Mouse (Mus musculus) forebrain, embryonic 15.5 days (tissue): ENCODE measurements at regions not wholly inside any gene's neighbourhood (a gene's known extent, or its start where the extent isn't known, plus 50 kb on each side); places are given as distances from the start of the nearest gene placed in this dataset.

Experiments used
- ATAC-seq: fragments of 200-750 bp; cut with Nextera tagmentation; replicated peaks from 2 replicates; pipeline ENCODE4 v1.8.0; 2017; ENCODE audit warnings: mild to moderate bottlenecking, moderate TSS enrichment, moderate library complexity
- H3K27ac ChIP-seq: fragments of 300-500 bp; sonication (generic); replicated peaks from 2 replicates; pipeline ENCODE4 v1.5.1; 2015; ENCODE audit warnings: mild to moderate bottlenecking, inconsistent platforms
- H3K27me3 ChIP-seq: fragments of 300-500 bp; sonication (generic); 2 replicates; pipeline ENCODE4 v1.6.1; 2015; ENCODE audit warnings: inconsistent platforms
- H3K36me3 ChIP-seq: fragments of 300-500 bp; sonication (generic); 2 replicates; pipeline ENCODE4 v1.6.1; 2015; ENCODE audit warnings: mild to moderate bottlenecking, inconsistent platforms
- H3K4me1 ChIP-seq: fragments of 300-500 bp; sonication (generic); 2 replicates; pipeline ENCODE4 v1.6.1; 2015; ENCODE audit warnings: inconsistent platforms
- H3K4me2 ChIP-seq: fragments of 300-500 bp; sonication (generic); replicated peaks from 2 replicates; pipeline ENCODE4 v1.6.1; 2015; ENCODE audit warnings: mild to moderate bottlenecking, inconsistent platforms
- H3K4me3 ChIP-seq: fragments of 300-500 bp; sonication (generic); 2 replicates; pipeline ENCODE4 v1.5.1; 2015; ENCODE audit warnings: mild to moderate bottlenecking, inconsistent platforms
- H3K9ac ChIP-seq: fragments of 300-500 bp; sonication (generic); replicated peaks from 2 replicates; pipeline ENCODE4 v1.6.1; 2015; ENCODE audit warnings: mild to moderate bottlenecking, inconsistent platforms
- H3K9me3 ChIP-seq: fragments of 300-500 bp; sonication (generic); 2 replicates; pipeline ENCODE4 v1.6.1; 2016; ENCODE audit warnings: inconsistent platforms
- WGBS: fragments of 180-500 bp; shearing (Covaris S2); methylation state at CpG from one replicate; pipeline ENCODE4 v1.1.7; 2015; ENCODE audit warnings: mixed read lengths; 5-methylcytosine and 5-hydroxymethylcytosine counted together

- H3K27me3 ChIP-seq, result 0 out of 2 replicates have a peak, but pooled peaks cover 7% of the 10 kb centered on the region
- H3K9me3 ChIP-seq, result no peaks in the 10 kb centered on the region
- H3K4me3 ChIP-seq, result no peak overlapping the region
- no peaks in the 10 kb centered on the region for H3K36me3 ChIP-seq
- ATAC-seq, result no peak
- no peak overlapping the region for H3K9ac ChIP-seq
- peaks cover 8% of the 10 kb centered on the region; the same call in 1 of the 2 replicates for H3K4me1 ChIP-seq
- no peak overlapping the region for H3K4me2 ChIP-seq
- no peak overlapping the region for H3K27ac ChIP-seq
- 79% methylated on average over 11 of the region's 11 CpGs for WGBS
Measured at GRCm38 (mm10) chr11:84627685-84628084, 102.3 kb upstream of the Lhx1 start.

- no peaks in the 10 kb centered on the region for H3K9me3 ChIP-seq
- 53% methylated on average over 2 of the region's 2 CpGs for WGBS
- no peak overlapping the region for H3K4me2 ChIP-seq
- no peak overlapping the region for H3K9ac ChIP-seq
- H3K27me3 ChIP-seq, result 0 out of 2 replicates have a peak, but pooled peaks cover 6% of the 10 kb centered on the region
- no peak overlapping the region for H3K4me3 ChIP-seq
- no peaks in the 10 kb centered on the region for H3K36me3 ChIP-seq
- peaks cover 8% of the 10 kb centered on the region; the same call in 1 of the 2 replicates for H3K4me1 ChIP-seq
- no peak for ATAC-seq
- no peak overlapping the region for H3K27ac ChIP-seq
Measured at GRCm38 (mm10) chr11:84627259-84627658, 101.9 kb upstream of the Lhx1 start.

- H3K36me3 ChIP-seq, result no peaks in the 10 kb centered on the region
- H3K9me3 ChIP-seq, result no peaks in the 10 kb centered on the region
- H3K4me3 ChIP-seq, result no peak overlapping the region
- no peak overlapping the region for H3K27ac ChIP-seq
- H3K4me2 ChIP-seq, result no peak overlapping the region
- H3K9ac ChIP-seq, result no peak overlapping the region
- no peaks in the 10 kb centered on the region for H3K27me3 ChIP-seq
- no peak for ATAC-seq
- peaks cover 8% of the 10 kb centered on the region; the same call in 1 of the 2 replicates for H3K4me1 ChIP-seq
- WGBS, result 33% methylated on average over 5 of the region's 5 CpGs
Measured at GRCm38 (mm10) chr11:84624100-84624499, 98.8 kb upstream of the Lhx1 start.

DNA sequence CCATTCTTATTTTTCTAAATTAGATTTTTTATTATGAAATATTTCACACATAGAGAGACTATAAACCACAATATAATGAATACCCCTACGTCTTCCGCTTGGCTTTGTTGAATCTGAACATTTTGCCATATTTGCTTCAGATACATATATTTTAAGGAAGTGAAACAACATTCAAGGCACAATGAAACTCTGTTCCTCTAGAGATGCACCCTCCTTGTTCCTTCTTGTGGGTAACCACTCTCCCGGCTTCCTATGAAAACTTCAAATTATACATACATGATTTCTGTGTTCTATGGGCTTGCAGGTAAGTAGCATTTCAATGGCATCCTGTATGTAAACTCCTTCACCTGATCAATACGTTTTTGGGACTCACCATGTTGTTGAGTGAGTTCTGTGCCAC, 94.4 kb upstream of the Lhx1 start:
- WGBS, result 88% methylated on average over 4 of the region's 4 CpGs
- Histone ChIP-seq H3K4me1 (no peaks in the 10 kb centered on the region), H3K9me3 (no peaks in the 10 kb centered on the region), H3K4me3 (no peak overlapping the region), H3K4me2 (no peak overlapping the region), H3K9ac (no peak overlapping the region), H3K36me3 (no peaks in the 10 kb centered on the region), H3K27me3 (no peaks in the 10 kb centered on the region), H3K27ac (no peak overlapping the region)
- ATAC-seq, result no peak

DNA sequence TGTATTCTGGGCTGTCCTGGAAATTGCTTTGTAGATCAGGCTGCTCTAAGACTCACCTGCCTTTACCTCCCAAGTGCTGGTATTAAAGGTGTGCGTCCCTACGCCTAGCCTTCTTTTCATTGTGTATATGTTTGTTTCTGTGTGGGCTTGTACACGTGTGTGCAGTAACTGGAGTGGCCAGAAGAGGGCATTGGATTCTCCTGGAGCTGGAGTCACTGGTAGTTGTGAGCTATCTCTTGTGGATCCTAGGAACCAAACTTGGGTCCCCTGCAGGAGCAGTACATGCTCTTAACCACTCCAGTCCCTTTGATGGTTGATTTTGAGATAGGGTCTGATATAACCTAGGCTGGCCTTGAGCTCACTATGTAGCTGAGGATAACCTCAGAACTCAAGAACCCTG, 93.2 kb upstream of the Lhx1 start:
- Histone ChIP-seq H3K4me2 (no peak overlapping the region), H3K9ac (no peak overlapping the region), H3K4me3 (no peak overlapping the region), H3K4me1 (no peaks in the 10 kb centered on the region), H3K9me3 (no peaks in the 10 kb centered on the region), H3K36me3 (no peaks in the 10 kb centered on the region), H3K27me3 (no peaks in the 10 kb centered on the region), H3K27ac (no peak overlapping the region)
- no peak for ATAC-seq
- WGBS, result 88% methylated on average over 3 of the region's 3 CpGs

DNA sequence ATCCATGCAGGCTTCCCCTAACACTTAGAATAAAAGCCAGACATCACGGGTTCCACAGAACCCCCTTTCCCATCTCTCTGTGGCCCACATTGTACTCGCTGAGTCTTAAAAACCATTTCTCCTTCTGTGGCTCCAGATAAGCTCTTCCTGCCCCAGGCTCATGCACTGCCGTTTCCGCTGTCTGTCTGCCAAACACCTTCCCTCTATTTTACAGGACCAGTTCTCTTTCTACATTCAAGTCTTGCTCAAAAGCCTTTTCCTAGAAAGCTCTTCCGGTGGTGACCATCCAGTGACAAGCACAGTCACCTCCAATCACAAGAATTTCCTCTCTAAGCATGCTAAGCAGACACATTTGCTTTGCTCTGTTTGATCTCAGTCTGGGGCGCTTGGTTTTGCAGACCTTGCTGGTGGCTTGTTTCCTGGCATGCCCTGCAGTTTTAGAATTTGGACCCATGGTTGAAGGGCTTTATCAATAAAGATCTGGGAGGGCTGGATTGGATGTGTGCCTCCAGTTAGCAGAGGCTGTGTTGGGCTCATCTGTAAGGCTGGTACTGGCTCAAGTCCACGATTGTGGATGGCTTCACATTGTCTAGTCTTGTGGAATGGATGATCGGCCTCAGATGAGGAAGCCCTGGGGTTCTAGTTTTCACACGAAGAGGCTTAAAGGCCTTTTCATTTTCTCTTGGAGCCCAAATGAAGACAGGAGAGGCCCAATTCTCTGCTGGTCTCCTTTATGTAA, 87.8 kb upstream of the Lhx1 start:
- Histone ChIP-seq H3K4me1 (peaks cover 4% of the 10 kb centered on the region), H3K9ac (no peak overlapping the region), H3K27ac (no peak overlapping the region), H3K36me3 (no peaks in the 10 kb centered on the region), H3K4me2 (no peak overlapping the region), H3K4me3 (no peak overlapping the region), H3K9me3 (no peaks in the 10 kb centered on the region), H3K27me3 (peaks cover 7% of the 10 kb centered on the region; the same call in 1 of the 2 replicates)
- no peak for ATAC-seq
- 83% methylated on average over 9 of the region's 9 CpGs for WGBS

DNA sequence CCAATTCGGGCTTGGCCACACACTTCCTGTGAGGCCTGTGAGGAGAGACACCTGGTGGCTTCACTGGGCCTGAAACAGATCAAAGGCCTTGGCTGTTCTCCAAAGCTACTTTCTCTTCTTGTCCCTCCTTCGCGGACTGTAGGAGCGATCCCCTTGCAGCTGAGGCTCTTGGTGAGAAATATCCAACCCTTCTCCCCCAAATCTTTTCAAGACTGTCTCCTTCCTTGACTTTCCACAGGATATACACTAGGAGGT, 86.2 kb upstream of the Lhx1 start:
- H3K27ac ChIP-seq, result no peak overlapping the region
- WGBS, result 70% methylated on average over 4 of the region's 4 CpGs
- H3K4me1 ChIP-seq, result peaks cover 4% of the 10 kb centered on the region
- H3K4me2 ChIP-seq, result no peak overlapping the region
- ATAC-seq, result no peak
- H3K9ac ChIP-seq, result no peak overlapping the region
- H3K4me3 ChIP-seq, result no peak overlapping the region
- H3K9me3 ChIP-seq, result no peaks in the 10 kb centered on the region
- H3K36me3 ChIP-seq, result no peaks in the 10 kb centered on the region
- H3K27me3 ChIP-seq, result peaks cover 16% of the 10 kb centered on the region; the same call in 1 of the 2 replicates

DNA sequence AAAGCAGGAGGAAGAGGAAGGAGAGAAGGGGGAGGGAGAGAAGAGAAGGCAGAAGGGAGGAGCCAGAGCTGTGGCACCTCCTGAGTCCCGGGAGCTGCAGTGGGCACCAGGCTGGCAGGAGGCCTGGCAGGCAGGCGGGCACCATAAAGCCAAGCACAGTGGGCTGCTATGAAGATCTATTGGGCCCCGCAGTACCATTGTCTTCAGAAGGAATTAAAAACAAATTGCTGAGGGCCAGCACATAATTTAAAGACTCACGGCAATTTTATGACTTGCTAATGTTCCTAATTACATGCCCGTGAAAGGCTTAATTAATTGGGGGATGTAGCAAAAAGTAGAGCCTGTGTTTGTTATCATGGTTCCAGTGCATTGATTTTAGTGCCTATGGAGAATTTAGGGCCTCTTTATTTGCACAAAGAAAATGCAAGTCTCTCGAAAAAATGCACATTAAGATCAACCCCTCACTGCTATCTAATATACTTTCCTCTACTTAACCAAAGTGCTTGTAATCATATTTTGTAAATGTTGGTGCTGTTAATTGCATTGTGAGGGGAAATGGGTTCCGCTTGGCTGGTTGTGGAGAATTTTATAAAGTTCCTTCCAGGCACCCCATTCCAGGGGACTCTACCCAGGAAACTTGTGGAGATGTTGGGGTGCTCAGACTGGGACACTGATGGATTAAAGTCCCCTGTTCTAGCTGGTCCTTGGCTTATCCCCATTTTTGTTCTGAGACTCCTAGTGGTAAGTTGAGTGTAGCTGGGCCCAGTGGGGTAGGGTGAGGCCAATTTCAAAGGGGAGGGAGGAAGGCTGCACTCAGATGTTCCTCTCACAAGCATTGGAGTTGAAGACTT, 85.7 kb upstream of the Lhx1 start:
- no peak overlapping the region for H3K4me2 ChIP-seq
- 29% methylated on average over 7 of the region's 7 CpGs for WGBS
- no peak overlapping the region for H3K27ac ChIP-seq
- H3K9me3 ChIP-seq, result no peaks in the 10 kb centered on the region
- H3K9ac ChIP-seq, result no peak overlapping the region
- peaks cover 16% of the 10 kb centered on the region; the same call in 1 of the 2 replicates for H3K27me3 ChIP-seq
- H3K4me1 ChIP-seq, result peaks cover 4% of the 10 kb centered on the region
- H3K36me3 ChIP-seq, result no peaks in the 10 kb centered on the region
- no peak overlapping the region for H3K4me3 ChIP-seq
- ATAC-seq, result no peak

- no peak overlapping the region for H3K27ac ChIP-seq
- 0 out of 2 replicates have a peak, but pooled peaks cover 3% of the 10 kb centered on the region for H3K4me1 ChIP-seq
- H3K27me3 ChIP-seq, result peaks cover 16% of the 10 kb centered on the region; the same call in 1 of the 2 replicates
- ATAC-seq, result no peak
- no peaks in the 10 kb centered on the region for H3K36me3 ChIP-seq
- no peaks in the 10 kb centered on the region for H3K9me3 ChIP-seq
- H3K4me2 ChIP-seq, result no peak overlapping the region
- 10% methylated on average over 6 of the region's 6 CpGs for WGBS
- H3K9ac ChIP-seq, result no peak overlapping the region
- H3K4me3 ChIP-seq, result no peak overlapping the region
Measured at GRCm38 (mm10) chr11:84604781-84605180, 79.4 kb upstream of the Lhx1 start.

GRCm38 (mm10) chr11:84599267-84599841, 74.0 kb upstream of the Lhx1 start:
- no peak overlapping the region for H3K4me3 ChIP-seq
- H3K27me3 ChIP-seq, result peaks cover 9% of the 10 kb centered on the region; the same call in 1 of the 2 replicates
- ATAC-seq, result no peak
- H3K36me3 ChIP-seq, result no peaks in the 10 kb centered on the region
- H3K4me1 ChIP-seq, result peaks cover 6% of the 10 kb centered on the region; the same call in 1 of the 2 replicates
- H3K9me3 ChIP-seq, result no peaks in the 10 kb centered on the region
- H3K27ac ChIP-seq, result no peak overlapping the region
- no peak overlapping the region for H3K9ac ChIP-seq
- WGBS, result 52% methylated on average over 15 of the region's 15 CpGs
- no peak overlapping the region for H3K4me2 ChIP-seq

GRCm38 (mm10) chr11:84597572-84598295, 72.4 kb upstream of the Lhx1 start:
- no peaks in the 10 kb centered on the region for H3K36me3 ChIP-seq
- no peaks in the 10 kb centered on the region for H3K9me3 ChIP-seq
- H3K27ac ChIP-seq, result no peak overlapping the region
- WGBS, result 83% methylated on average over 9 of the region's 9 CpGs
- H3K4me2 ChIP-seq, result no peak overlapping the region
- H3K27me3 ChIP-seq, result peaks cover 9% of the 10 kb centered on the region; the same call in 1 of the 2 replicates
- peaks cover 11% of the 10 kb centered on the region for H3K4me1 ChIP-seq
- no peak overlapping the region for H3K9ac ChIP-seq
- H3K4me3 ChIP-seq, result no peak overlapping the region
- no peak for ATAC-seq
